Mouse (Mus musculus) hindbrain, embryonic 10.5 days (tissue): ENCODE data around the gene Rhov. TPM values are rescaled to one million over a fixed set of nuclear protein-coding genes. Genes with fewer than 3 reads are reported as not detected.
A peak's percentile ranks its signal among the peaks of the same experiment; 100 is the strongest.

ENCODE experiments used
- DNase-seq: peaks from one replicate; pipeline ENCODE4 v3.0.0-alpha.2; 2017; ENCODE audit warnings: low spot score
- H3K27ac ChIP-seq: fragments of 300-500 bp; sonication (generic); 2 replicates; pipeline ENCODE4 v1.5.1; 2016; ENCODE audit warnings: mild to moderate bottlenecking, moderate library complexity
- H3K27me3 ChIP-seq: fragments of 300-500 bp; sonication (generic); 2 replicates; pipeline ENCODE4 v1.6.1; 2016; ENCODE audit warnings: mild to moderate bottlenecking; ENCODE audit not compliant: poor library complexity, insufficient read depth, severe bottlenecking
- H3K36me3 ChIP-seq: fragments of 300-500 bp; sonication (generic); 2 replicates; pipeline ENCODE4 v1.6.1; 2016; ENCODE audit warnings: mild to moderate bottlenecking, moderate library complexity
- H3K4me1 ChIP-seq: fragments of 300-500 bp; sonication (generic); replicated peaks from 2 replicates; pipeline ENCODE4 v1.6.1; 2016; ENCODE audit warnings: mild to moderate bottlenecking
- H3K4me3 ChIP-seq: fragments of 300-500 bp; sonication (generic); 2 replicates; pipeline ENCODE4 v1.5.1; 2016; ENCODE audit warnings: mild to moderate bottlenecking, moderate library complexity
- H3K9me3 ChIP-seq: fragments of 300-500 bp; sonication (generic); 2 replicates; pipeline ENCODE4 v1.6.1; 2016; ENCODE audit warnings: mild to moderate bottlenecking, moderate library complexity
- WGBS: fragments of 180-500 bp; shearing (Covaris S2); methylation state at CpG from one replicate; pipeline ENCODE4 v1.1.7; 2016; 5-methylcytosine and 5-hydroxymethylcytosine counted together
- polyA plus RNA-seq: library from polyadenylated mRNA; unstranded; fragments of >200 nt; fragmentation: Nextera tagmentation; extraction: Ambion mirVana; gene quantifications from 2 replicates; pipeline ENCODE4 v1.2.1, GENCODE M21; 2016

Gene Rhov
- polyA plus RNA-seq, 1 experiment from 2014 or later: 3.8 TPM

GRCm38 (mm10) chr2:119299981-119300818 lies 29.1 kb upstream of the Rhov start:
- Histone ChIP-seq H3K36me3 (peaks cover 48% of the 10 kb centered on the region), H3K4me3 (peak overlapping the region; percentile 5; the same call in 1 of the 2 replicates), H3K27me3 (peaks cover 5% of the 10 kb centered on the region; the same call in 1 of the 2 replicates), H3K4me1 (peaks cover 42% of the 10 kb centered on the region), H3K27ac (peak overlapping the region; percentile 76), H3K9me3 (no peaks in the 10 kb centered on the region)
- peak; percentile 83 for DNase-seq
- WGBS: 6% methylated on average over 15 of the region's 15 CpGs

- DNase-seq: no peak
- Histone ChIP-seq H3K4me1 (peaks cover 28% of the 10 kb centered on the region), H3K27me3 (peaks cover 5% of the 10 kb centered on the region; the same call in 1 of the 2 replicates), H3K9me3 (no peaks in the 10 kb centered on the region), H3K4me3 (no peak overlapping the region), H3K27ac (no peak overlapping the region), H3K36me3 (peaks cover 61% of the 10 kb centered on the region)
- 89% methylated on average over 2 of the region's 2 CpGs for WGBS
Observed at GRCm38 (mm10) chr2:119298839-119299238, 27.8 kb upstream of the Rhov start.

GRCm38 (mm10) chr2:119298330-119298729 lies 27.3 kb upstream of the Rhov start:
- H3K36me3 ChIP-seq: peaks cover 66% of the 10 kb centered on the region
- peaks cover 5% of the 10 kb centered on the region; the same call in 1 of the 2 replicates for H3K27me3 ChIP-seq
- H3K4me3 ChIP-seq: no peak overlapping the region
- no peak overlapping the region for H3K27ac ChIP-seq
- peak; percentile 55 for DNase-seq
- 56% methylated on average over 5 of the region's 5 CpGs for WGBS
- no peaks in the 10 kb centered on the region for H3K9me3 ChIP-seq
- peaks cover 25% of the 10 kb centered on the region for H3K4me1 ChIP-seq

GRCm38 (mm10) chr2:119297506-119297905 lies 26.4 kb upstream of the Rhov start:
- DNase-seq: no peak
- 93% methylated on average over 19 of the region's 19 CpGs for WGBS

GRCm38 (mm10) chr2:119296756-119297155 lies 25.7 kb upstream of the Rhov start:
- Histone ChIP-seq H3K4me1 (peaks cover 22% of the 10 kb centered on the region), H3K27me3 (peaks cover 5% of the 10 kb centered on the region; the same call in 1 of the 2 replicates), H3K9me3 (no peaks in the 10 kb centered on the region), H3K27ac (no peak overlapping the region), H3K36me3 (peaks cover 82% of the 10 kb centered on the region), H3K4me3 (no peak overlapping the region)
- 93% methylated on average over 12 of the region's 12 CpGs for WGBS
- DNase-seq: no peak

More at GRCm38 (mm10) chr2:119297506-119297905, 26.4 kb upstream of the Rhov start:
- Histone ChIP-seq H3K9me3 (no peaks in the 10 kb centered on the region), H3K4me1 (peaks cover 25% of the 10 kb centered on the region), H3K27ac (no peak overlapping the region), H3K27me3 (peaks cover 5% of the 10 kb centered on the region; the same call in 1 of the 2 replicates), H3K36me3 (peaks cover 75% of the 10 kb centered on the region), H3K4me3 (no peak overlapping the region)

GRCm38 (mm10) chr2:119294411-119294810 lies 23.3 kb upstream of the Rhov start:
- DNase-seq: no peak
- 95% methylated on average over 18 of the region's 18 CpGs for WGBS
- Histone ChIP-seq H3K4me1 (peaks cover 10% of the 10 kb centered on the region), H3K27ac (no peak overlapping the region), H3K9me3 (no peaks in the 10 kb centered on the region), H3K27me3 (no peaks in the 10 kb centered on the region), H3K36me3 (peaks cover 90% of the 10 kb centered on the region), H3K4me3 (no peak overlapping the region)

- Histone ChIP-seq H3K4me1 (peaks cover 15% of the 10 kb centered on the region), H3K4me3 (no peak overlapping the region), H3K9me3 (no peaks in the 10 kb centered on the region), H3K27ac (no peak overlapping the region), H3K36me3 (peaks cover 85% of the 10 kb centered on the region), H3K27me3 (no peaks in the 10 kb centered on the region)
- no peak for DNase-seq
- WGBS: 95% methylated on average over 34 of the region's 34 CpGs
Observed at GRCm38 (mm10) chr2:119293776-119294390, 22.8 kb upstream of the Rhov start.

GRCm38 (mm10) chr2:119293311-119293710 lies 22.2 kb upstream of the Rhov start:
- peaks cover 16% of the 10 kb centered on the region for H3K4me1 ChIP-seq
- H3K27me3 ChIP-seq: no peaks in the 10 kb centered on the region
- H3K27ac ChIP-seq: no peak overlapping the region
- no peak for DNase-seq
- H3K9me3 ChIP-seq: no peaks in the 10 kb centered on the region
- WGBS: 94% methylated on average over 17 of the region's 17 CpGs
- H3K36me3 ChIP-seq: peaks cover 79% of the 10 kb centered on the region
- H3K4me3 ChIP-seq: no peak overlapping the region

GRCm38 (mm10) chr2:119292852-119293251 lies 21.8 kb upstream of the Rhov start:
- Histone ChIP-seq H3K9me3 (no peaks in the 10 kb centered on the region), H3K36me3 (peaks cover 74% of the 10 kb centered on the region), H3K27me3 (0 out of 2 replicates have a peak, but pooled peaks cover under 1% of the 10 kb centered on the region), H3K4me1 (peaks cover 21% of the 10 kb centered on the region), H3K27ac (no peak overlapping the region), H3K4me3 (no peak overlapping the region)
- DNase-seq: no peak
- WGBS: 97% methylated on average over 17 of the region's 17 CpGs

GRCm38 (mm10) chr2:119292281-119292680 lies 21.2 kb upstream of the Rhov start:
- H3K9me3 ChIP-seq: no peaks in the 10 kb centered on the region
- 96% methylated on average over 5 of the region's 5 CpGs for WGBS
- no peak for DNase-seq
- H3K4me3 ChIP-seq: no peak overlapping the region
- H3K4me1 ChIP-seq: peaks cover 26% of the 10 kb centered on the region
- peaks cover 7% of the 10 kb centered on the region for H3K27me3 ChIP-seq
- H3K27ac ChIP-seq: no peak overlapping the region
- H3K36me3 ChIP-seq: peaks cover 69% of the 10 kb centered on the region

- DNase-seq: no peak
- H3K27ac ChIP-seq: peak overlapping the region; percentile 83
Observed at GRCm38 (mm10) chr2:119289014-119289416, 17.9 kb upstream of the Rhov start.

GRCm38 (mm10) chr2:119288270-119288882 lies 17.3 kb upstream of the Rhov start, which contains the start of gene Vps18:
Gene Vps18 (plus strand): TSS chr2:119288740.
- H3K27me3 ChIP-seq: peaks cover 8% of the 10 kb centered on the region
- H3K4me1 ChIP-seq: peaks cover 26% of the 10 kb centered on the region
- WGBS: under 1% methylated on average over 31 of the region's 31 CpGs
- peak; percentile 98 for DNase-seq
- no peaks in the 10 kb centered on the region for H3K9me3 ChIP-seq
- H3K36me3 ChIP-seq: peaks cover 35% of the 10 kb centered on the region
- H3K4me3 ChIP-seq: peak within 1 kb of the TSS; percentile 76
- peak within 1 kb of the TSS; percentile 83 for H3K27ac ChIP-seq

More at GRCm38 (mm10) chr2:119289014-119289416, 17.9 kb upstream of the Rhov start:
- no peaks in the 10 kb centered on the region for H3K9me3 ChIP-seq
- peak overlapping the region; percentile 76 for H3K4me3 ChIP-seq
- WGBS: 4% methylated on average over 11 of the region's 11 CpGs
- peaks cover 42% of the 10 kb centered on the region for H3K36me3 ChIP-seq
- H3K27me3 ChIP-seq: peaks cover 8% of the 10 kb centered on the region
- H3K4me1 ChIP-seq: peaks cover 26% of the 10 kb centered on the region
